Mouse (Mus musculus) stomach, embryonic 15.5 days (tissue): ENCODE results near the gene BC030867. TPM values are rescaled to one million over a fixed set of nuclear protein-coding genes. Genes with fewer than 3 reads are reported as not detected.

Experiments
- ATAC-seq: fragments of 200-750 bp; cut with Nextera tagmentation; 2 replicates; pipeline ENCODE4 v1.8.0; 2017; ENCODE audit warnings: low read depth, moderate number of reproducible peaks, moderate TSS enrichment; ENCODE audit not compliant: insufficient read depth, low FRiP score
- H3K27ac ChIP-seq: fragments of 300-500 bp; sonication (generic); 2 replicates; pipeline ENCODE4 v1.5.1; 2015; ENCODE audit warnings: mild to moderate bottlenecking, inconsistent platforms
- H3K27me3 ChIP-seq: fragments of 300-500 bp; sonication (generic); replicated peaks from 2 replicates; pipeline ENCODE4 v1.6.1; 2015; ENCODE audit warnings: inconsistent platforms
- H3K36me3 ChIP-seq: fragments of 300-500 bp; sonication (generic); 2 replicates; pipeline ENCODE4 v1.6.1; 2015; ENCODE audit warnings: inconsistent platforms
- H3K4me1 ChIP-seq: fragments of 300-500 bp; sonication (generic); 2 replicates; pipeline ENCODE4 v1.6.1; 2015; ENCODE audit warnings: inconsistent platforms
- H3K4me2 ChIP-seq: fragments of 300-500 bp; sonication (generic); 2 replicates; pipeline ENCODE4 v1.6.1; 2015; ENCODE audit warnings: mild to moderate bottlenecking, inconsistent platforms
- H3K4me3 ChIP-seq: fragments of 300-500 bp; sonication (generic); replicated peaks from 2 replicates; pipeline ENCODE4 v1.5.1; 2015; ENCODE audit warnings: inconsistent platforms
- H3K9ac ChIP-seq: fragments of 300-500 bp; sonication (generic); 2 replicates; pipeline ENCODE4 v1.6.1; 2015; ENCODE audit warnings: inconsistent platforms
- H3K9me3 ChIP-seq: fragments of 300-500 bp; sonication (generic); 2 replicates; pipeline ENCODE4 v1.6.1; 2016; ENCODE audit warnings: inconsistent platforms
- WGBS: fragments of 180-500 bp; shearing (Covaris S2); methylation state at CpG from one replicate; pipeline ENCODE4 v1.1.7; 2015; 5-methylcytosine and 5-hydroxymethylcytosine counted together
- microRNA-seq: library from miRNA; unstranded; fragments of <30 nt; microRNA quantifications from one replicate; pipeline ENCODE4, GENCODE M21; 2016
- polyA plus RNA-seq: library from polyadenylated mRNA; unstranded; fragments of >200 nt; fragmentation: Nextera tagmentation; extraction: Ambion mirVana; gene quantifications from 2 replicates; pipeline ENCODE4 v1.2.1, GENCODE M21; 2015

The BC030867 gene
- polyA plus RNA-seq, 1 experiment from 2014 or later: 11.4 TPM

DNA sequence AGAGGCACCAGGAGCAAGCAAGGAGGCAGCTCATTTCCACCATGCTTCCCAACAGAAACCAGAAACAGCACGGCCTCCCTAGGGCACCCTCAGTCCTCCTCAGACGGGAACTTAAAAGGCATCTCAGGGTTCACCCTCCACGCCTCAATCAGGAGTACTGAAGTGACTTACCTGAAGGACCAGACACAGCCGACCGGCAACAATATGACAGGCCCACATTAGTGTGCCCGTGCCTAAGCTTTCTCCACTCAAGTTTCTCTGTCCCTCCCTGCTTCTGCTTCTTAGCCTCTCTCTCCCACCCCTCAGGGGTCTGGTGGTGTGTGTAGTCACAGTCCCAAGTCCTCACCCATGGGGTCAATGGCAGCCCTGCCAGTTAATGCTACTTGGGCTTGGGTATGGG lies 63.9 kb downstream of the BC030867 start:
- no peak overlapping the region for H3K4me3 ChIP-seq
- H3K36me3 ChIP-seq: peaks cover 28% of the 10 kb centered on the region
- no peak for ATAC-seq
- no peak overlapping the region for H3K27ac ChIP-seq
- H3K4me2 ChIP-seq: no peak overlapping the region
- H3K27me3 ChIP-seq: no peaks in the 10 kb centered on the region
- 85% methylated on average over 6 of the region's 6 CpGs for WGBS
- H3K4me1 ChIP-seq: peaks cover 36% of the 10 kb centered on the region
- H3K9ac ChIP-seq: no peak overlapping the region
- no peaks in the 10 kb centered on the region for H3K9me3 ChIP-seq

GRCm38 (mm10) chr11:102314321-102314720 lies 65.6 kb downstream of the BC030867 start:
- H3K9ac ChIP-seq: no peak overlapping the region
- no peaks in the 10 kb centered on the region for H3K9me3 ChIP-seq
- H3K27me3 ChIP-seq: no peaks in the 10 kb centered on the region
- peaks cover 31% of the 10 kb centered on the region for H3K4me1 ChIP-seq
- no peak overlapping the region for H3K4me2 ChIP-seq
- H3K36me3 ChIP-seq: peaks cover 21% of the 10 kb centered on the region
- 81% methylated on average over 12 of the region's 12 CpGs for WGBS
- H3K27ac ChIP-seq: no peak overlapping the region
- H3K4me3 ChIP-seq: no peak overlapping the region
- ATAC-seq: no peak

Small RNA genes within 50 kb of the gene (microRNA-seq; reads per million reads assigned to microRNA genes)
- 1.2 reads per million for gene Mir8101

Other genes starting within 250 kb of the BC030867 start
- gene Mpp3, start 220.4 kb upstream of the BC030867 start, polyA plus RNA-seq: 7.2 and 9.0 TPM in 2 replicates
- 2.0 and 2.2 TPM in 2 replicates for gene Cd300lg, start 207.4 kb upstream of the BC030867 start, polyA plus RNA-seq
- gene Mpp2, start 160.4 kb upstream of the BC030867 start, polyA plus RNA-seq: 6.8 and 8.8 TPM in 2 replicates
- gene Ppy, start 147.6 kb upstream of the BC030867 start, polyA plus RNA-seq: 4.8 and 7.6 TPM in 2 replicates
- gene Pyy, start 141.1 kb upstream of the BC030867 start, polyA plus RNA-seq: 65.1 and 89.6 TPM in 2 replicates
- gene Nags, start 103.4 kb upstream of the BC030867 start, polyA plus RNA-seq: 6.2 and 6.5 TPM in 2 replicates
- gene Tmem101, start 92.5 kb upstream of the BC030867 start, polyA plus RNA-seq: 28.0 and 28.3 TPM in 2 replicates
- 110 and 112 TPM in 2 replicates for gene Lsm12, start 63.6 kb upstream of the BC030867 start, polyA plus RNA-seq
- 29.6 and 32.1 TPM in 2 replicates for gene G6pc3, start 59.3 kb upstream of the BC030867 start, polyA plus RNA-seq
- 68.7 and 71.3 TPM in 2 replicates for gene Hdac5, start 18.7 kb upstream of the BC030867 start, polyA plus RNA-seq
- gene Asb16, start 19.9 kb downstream of the BC030867 start, polyA plus RNA-seq: 0.09 TPM in 1 of 2 replicates, not detected in the other
- 47.8 and 51.9 TPM in 2 replicates for gene Tmub2, start 36.0 kb downstream of the BC030867 start, polyA plus RNA-seq
- 14.5 and 14.8 TPM in 2 replicates for gene Atxn7l3, start 47.7 kb downstream of the BC030867 start, polyA plus RNA-seq
- gene Ubtf, start 70.9 kb downstream of the BC030867 start, polyA plus RNA-seq: 82.7 and 83.0 TPM in 2 replicates
- gene Slc4a1, start 117.3 kb downstream of the BC030867 start, polyA plus RNA-seq: 31.8 and 68.8 TPM in 2 replicates
- gene Rundc3a, start 144.5 kb downstream of the BC030867 start, polyA plus RNA-seq: 8.8 and 9.2 TPM in 2 replicates
- gene Slc25a39, start 159.1 kb downstream of the BC030867 start, polyA plus RNA-seq: 256 and 259 TPM in 2 replicates
- 155 and 161 TPM in 2 replicates for gene Grn, start 181.4 kb downstream of the BC030867 start, polyA plus RNA-seq
- gene Fam171a2, start 198.8 kb downstream of the BC030867 start, polyA plus RNA-seq: 5.5 and 6.1 TPM in 2 replicates
- 7.3 and 7.8 TPM in 2 replicates for gene Itga2b, start 221.2 kb downstream of the BC030867 start, polyA plus RNA-seq